Mouse (Mus musculus): ENCODE data around the gene Olig2.

GRCm38 (mm10) chr16:91217948-91218347, 7.3 kb upstream of the Olig2 start:
- TF ChIP-seq CTCF (conservative IDR thresholded peaks at IDR 0.05 in 1 of 2, IDR thresholded peaks at IDR 0.05 in 1 of 2; ENCODE audit: low read depth in 2 of 2, low read length in 2 of 2) = peak; percentile 22 to 52; a peak in 3 of 4 replicates
- TF ChIP-seq E2F4 (IDR thresholded peaks at IDR 0.05; ENCODE audit: insufficient replicate concordance, low read depth, low read length) = no peak
- no peak for TF ChIP-seq NELFE (IDR thresholded peaks at IDR 0.05; ENCODE audit: low read depth, low read length)
- TF ChIP-seq POLR2A (IDR thresholded peaks at IDR 0.05; ENCODE audit: low read depth, low read length) = no peak
- TF ChIP-seq NRF1 (IDR thresholded peaks at IDR 0.05; ENCODE audit: low read depth, low read length) = no peak
- TF ChIP-seq USF1 (IDR thresholded peaks at IDR 0.05; ENCODE audit: low read depth, low read length) = no peak
- TF ChIP-seq EP300 (IDR thresholded peaks at IDR 0.05; ENCODE audit: low read length) = no peak
- TF ChIP-seq MEF2A (IDR thresholded peaks at IDR 0.05; ENCODE audit: borderline replicate concordance, low read depth, low read length) = no peak
- no peak for TF ChIP-seq SIN3A (IDR thresholded peaks at IDR 0.05; ENCODE audit: low read length)
